Mouse (Mus musculus): ENCODE data around the gene Camkmt.

GRCm38 (mm10) chr17:85458075-85458474, 367.7 kb downstream of the Camkmt start:
- no peak for TF ChIP-seq CTCF (IDR thresholded peaks at IDR 0.05; ENCODE audit: borderline replicate concordance, control insufficient read depth, extremely low read depth, insufficient read depth, low read length, poor library complexity)
- TF ChIP-seq POLR2A (IDR thresholded peaks at IDR 0.05; ENCODE audit: control insufficient read depth, extremely low read depth, insufficient read depth, low read length, poor library complexity), result no peak

Data from thymus, adult 2 months (tissue).